Comparison of ENCODE assay signal across 22 mouse cellular contexts in the genomic region with DNA sequence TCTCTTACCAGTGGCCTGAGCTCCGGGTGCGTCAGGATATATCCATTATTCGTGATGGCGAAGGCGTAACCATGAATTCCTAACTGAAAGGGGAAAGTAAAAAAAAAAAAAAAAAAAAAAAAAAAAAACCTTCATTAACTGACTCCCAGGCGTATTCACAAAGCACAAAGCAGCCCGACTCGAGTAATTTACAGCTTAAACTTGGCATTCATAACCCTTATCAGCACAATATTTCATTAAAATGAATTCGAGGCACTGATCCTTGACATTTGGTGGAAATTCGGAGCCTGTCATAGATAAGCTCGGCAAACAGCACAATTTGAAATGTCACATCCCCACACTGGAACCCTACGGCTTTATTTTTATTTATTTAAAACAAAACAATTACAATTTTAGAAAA.
DNase-seq lines count a peak whose midpoint lies in the region; ATAC-seq and TF ChIP-seq lines count a peak whose summit lies in the region.
"Had no signal": no experiment of that assay in that cellular context is flagged by ENCODE, and none has a peak within 500 bp of the region (broad histone marks: within the 10 kb centered on the region; RNA-seq: fewer than 3 reads in every experiment).

No protein-coding gene starts in this region.

- H3K36me3 ChIP-seq in kidney, postnatal 0 days (ENCODE audit: insufficient read depth, low read length), result no peaks in the 10 kb centered on the region
- no peaks in the 10 kb centered on the region for H3K36me3 ChIP-seq in midbrain, embryonic 14.5 days (ENCODE audit: control insufficient read depth, insufficient read depth, low read length)
- no peaks in the 10 kb centered on the region for H3K36me3 ChIP-seq in midbrain, embryonic 16.5 days (ENCODE audit: control insufficient read depth, insufficient read depth, low read length)
- H3K36me3 ChIP-seq: embryonic facial prominence, embryonic 12.5 days; forebrain, embryonic 12.5 days; heart, embryonic 15.5 days; hindbrain, embryonic 13.5 days had no signal

- H3K9ac ChIP-seq in kidney, postnatal 0 days (ENCODE audit: low read depth, low read length), result no peak overlapping the region
- H3K9ac ChIP-seq in midbrain, embryonic 14.5 days (replicated peaks; ENCODE audit: low read length), result no peak overlapping the region
- H3K9ac ChIP-seq in midbrain, embryonic 16.5 days (ENCODE audit: low read depth, low read length), result no peak overlapping the region
- H3K9ac ChIP-seq: embryonic facial prominence, embryonic 12.5 days; forebrain, embryonic 12.5 days; forebrain, postnatal 0 days; heart, embryonic 15.5 days; hindbrain, embryonic 13.5 days had no signal

- peak; percentile 66 for DNase-seq in adrenal gland, adult 2 months
- DNase-seq in adrenal gland, postnatal 4 days (ENCODE audit: low spot score in 2 of 2), result no peak
- DNase-seq in kidney, postnatal 0 days (ENCODE audit: low spot score), result peak; percentile 60
- no peak for DNase-seq in kidney, adult 11 months
- DNase-seq in midbrain, embryonic 14.5 days, result peak; percentile 54
- peak; percentile 28 to 35 for DNase-seq in adrenal gland, postnatal 36 days
- DNase-seq in right cerebral cortex, postnatal 14 days, result no peak
- DNase-seq: cerebellum, adult 11 months; cerebellum, adult 8-10 months; cerebellum, postnatal 14 days; forebrain, postnatal 0 days; gastrocnemius, postnatal 14 days; heart, adult 2 months; heart, postnatal 14 days had no signal

- no peaks in the 10 kb centered on the region for H3K9me3 ChIP-seq in kidney, postnatal 0 days (replicated peaks; ENCODE audit: low read length)
- no peaks in the 10 kb centered on the region for H3K9me3 ChIP-seq in midbrain, embryonic 14.5 days (ENCODE audit: control insufficient read depth, low read length)
- no peaks in the 10 kb centered on the region for H3K9me3 ChIP-seq in midbrain, embryonic 16.5 days (replicated peaks; ENCODE audit: control insufficient read depth, low read length, poor library complexity, severe bottlenecking)
- H3K9me3 ChIP-seq: embryonic facial prominence, embryonic 12.5 days; forebrain, embryonic 12.5 days; heart, embryonic 15.5 days; hindbrain, embryonic 13.5 days had no signal

- no peak overlapping the region for H3K27ac ChIP-seq in kidney, postnatal 0 days
- peak overlapping the region; percentile 74; the same call in 1 of the 2 replicates for H3K27ac ChIP-seq in midbrain, embryonic 14.5 days (replicated peaks; ENCODE audit: low read depth, low read length)
- no peak overlapping the region for H3K27ac ChIP-seq in midbrain, embryonic 16.5 days (ENCODE audit: low read length)
- H3K27ac ChIP-seq: embryonic facial prominence, embryonic 12.5 days; forebrain, embryonic 12.5 days; heart, adult 2 months; heart, embryonic 15.5 days; hindbrain, postnatal 0 days had no signal

- no peak overlapping the region for H3K4me3 ChIP-seq in kidney, postnatal 0 days (replicated peaks; ENCODE audit: low read depth, low read length)
- no peak overlapping the region for H3K4me3 ChIP-seq in midbrain, embryonic 14.5 days (replicated peaks; ENCODE audit: low read depth, low read length)
- no peak overlapping the region for H3K4me3 ChIP-seq in midbrain, embryonic 16.5 days (ENCODE audit: low read depth, low read length)
- H3K4me3 ChIP-seq: embryonic facial prominence, embryonic 12.5 days; forebrain, embryonic 12.5 days; heart, adult 2 months; heart, embryonic 15.5 days; hindbrain, embryonic 13.5 days had no signal

- H3K4me1 ChIP-seq in kidney, postnatal 0 days (replicated peaks; ENCODE audit: insufficient read depth, low read length), result no peaks in the 10 kb centered on the region
- H3K4me1 ChIP-seq in midbrain, embryonic 14.5 days (ENCODE audit: control insufficient read depth, insufficient read depth, low read length), result peaks cover 3% of the 10 kb centered on the region; the same call in 1 of the 2 replicates
- H3K4me1 ChIP-seq in midbrain, embryonic 16.5 days (ENCODE audit: control insufficient read depth, insufficient read depth, low read length), result peaks cover 6% of the 10 kb centered on the region; the same call in 1 of the 2 replicates
- H3K4me1 ChIP-seq: forebrain, embryonic 12.5 days; heart, embryonic 15.5 days had no signal

- ATAC-seq in kidney, postnatal 0 days (replicated peaks; ENCODE audit: low FRiP score, low read depth), result no peak
- no peak for ATAC-seq in midbrain, embryonic 14.5 days (ENCODE audit: low FRiP score, low TSS enrichment)
- ATAC-seq in midbrain, embryonic 16.5 days, result no peak
- ATAC-seq: forebrain, postnatal 0 days; hindbrain, postnatal 0 days had no signal

- no peak for TF ChIP-seq CTCF in kidney, postnatal 0 days (IDR thresholded peaks at IDR 0.05; ENCODE audit: low read depth)

- H3K27me3 ChIP-seq in kidney, postnatal 0 days (ENCODE audit: insufficient read depth, low read length), result no peaks in the 10 kb centered on the region
- H3K27me3 ChIP-seq in midbrain, embryonic 14.5 days (ENCODE audit: control insufficient read depth, insufficient read depth, low read length), result no peaks in the 10 kb centered on the region
- H3K27me3 ChIP-seq in midbrain, embryonic 16.5 days (ENCODE audit: control insufficient read depth, insufficient read depth, low read depth, low read length), result no peaks in the 10 kb centered on the region; the same call in 1 of the 2 replicates
- H3K27me3 ChIP-seq: CH12.LX; embryonic facial prominence, embryonic 12.5 days; forebrain, embryonic 12.5 days; heart, embryonic 15.5 days; hindbrain, embryonic 13.5 days had no signal

- 48% methylated on average over 12 of the region's 12 CpGs for WGBS in kidney, postnatal 0 days
- WGBS in midbrain, embryonic 14.5 days, result 58% methylated on average over 12 of the region's 12 CpGs
- 59% methylated on average over 12 of the region's 12 CpGs for WGBS in midbrain, embryonic 16.5 days

- H3K4me2 ChIP-seq in kidney, postnatal 0 days (ENCODE audit: low read length), result no peak overlapping the region
- H3K4me2 ChIP-seq in midbrain, embryonic 14.5 days (ENCODE audit: low read length), result no peak overlapping the region
- H3K4me2 ChIP-seq in midbrain, embryonic 16.5 days (ENCODE audit: low read length), result no peak overlapping the region
- H3K4me2 ChIP-seq: embryonic facial prominence, embryonic 12.5 days; forebrain, embryonic 12.5 days; heart, embryonic 11.5 days; heart, embryonic 15.5 days; hindbrain, embryonic 13.5 days had no signal

Comparison
In these comparisons a context has a peak if more than half of its experiments do, and no peak if none do; other contexts are left out.
1. DNase-seq: peak in adrenal gland, adult 2 months (single experiment), kidney, postnatal 0 days (single experiment), midbrain, embryonic 14.5 days (single experiment) and adrenal gland, postnatal 36 days (2 of 2); none in adrenal gland, postnatal 4 days (0 of 2), kidney, adult 11 months (single experiment) and right cerebral cortex, postnatal 14 days (single experiment).